Mouse (Mus musculus) thymus, postnatal 25 days (tissue): ENCODE measurements around the gene Plk1.

Experiments used
- DNase-seq: peaks from one replicate; pipeline ENCODE4 v3.0.0; 2022

Gene Plk1

DNA sequence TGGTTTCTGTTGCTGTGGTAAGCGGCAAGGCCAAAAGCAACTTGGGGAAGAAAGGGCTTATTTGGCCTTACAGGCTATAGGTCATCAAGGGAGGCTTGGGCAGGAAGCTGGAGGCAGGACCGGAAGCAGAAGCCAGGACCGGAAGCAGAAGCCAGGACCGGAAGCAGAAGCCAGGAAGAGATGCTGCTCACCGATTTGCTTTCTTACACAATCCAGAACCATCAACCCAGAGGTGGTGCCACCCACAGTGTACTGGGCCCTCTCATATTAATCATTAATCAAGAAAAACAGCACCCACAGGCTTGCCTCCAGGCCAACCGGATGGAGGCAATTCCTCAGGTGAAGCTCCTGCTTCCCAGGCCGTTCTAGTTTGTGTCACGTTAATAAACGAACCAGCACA is 37.5 kb downstream of the Plk1 start:
- no peak for DNase-seq

DNA sequence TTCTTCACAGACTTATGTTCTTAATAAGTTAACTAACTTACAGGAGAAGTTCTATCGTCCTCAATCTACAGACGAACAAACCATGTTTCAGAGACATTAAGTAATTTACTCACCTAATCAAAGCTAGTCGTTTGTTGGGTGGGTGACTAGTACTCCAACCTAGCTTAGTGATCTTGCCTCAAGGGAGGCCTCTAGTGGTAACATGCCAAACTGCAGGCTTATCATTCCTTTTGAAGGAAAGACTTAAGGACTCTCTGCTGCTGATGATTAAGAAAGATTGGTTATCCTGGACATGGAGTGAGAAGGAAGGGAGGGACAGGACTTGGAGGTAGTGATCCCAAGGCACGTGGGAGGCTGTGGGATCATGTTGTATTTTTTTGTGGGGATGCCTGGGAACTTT is 38.1 kb downstream of the Plk1 start:
- DNase-seq, result peak; percentile 58

DNA sequence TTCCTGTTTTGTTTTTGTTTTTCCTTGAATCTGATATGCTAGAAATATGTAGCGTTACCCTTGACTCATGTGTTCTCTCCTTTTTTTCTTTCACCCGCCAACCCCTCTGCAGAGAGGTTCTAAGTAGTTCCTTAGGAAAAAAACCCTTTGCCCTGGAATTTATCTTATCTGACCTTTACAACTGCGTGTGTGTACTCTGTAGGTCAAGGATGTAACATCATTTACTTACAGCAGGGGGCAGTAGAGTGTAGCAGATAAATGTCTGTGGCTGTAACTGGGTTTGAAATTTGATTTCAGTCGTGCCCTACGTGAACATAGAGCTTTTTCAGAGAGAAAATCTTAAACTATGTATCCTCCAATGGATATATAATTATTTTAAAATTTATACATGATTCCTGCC is 40.1 kb downstream of the Plk1 start:
- DNase-seq, result peak; percentile 10

DNA sequence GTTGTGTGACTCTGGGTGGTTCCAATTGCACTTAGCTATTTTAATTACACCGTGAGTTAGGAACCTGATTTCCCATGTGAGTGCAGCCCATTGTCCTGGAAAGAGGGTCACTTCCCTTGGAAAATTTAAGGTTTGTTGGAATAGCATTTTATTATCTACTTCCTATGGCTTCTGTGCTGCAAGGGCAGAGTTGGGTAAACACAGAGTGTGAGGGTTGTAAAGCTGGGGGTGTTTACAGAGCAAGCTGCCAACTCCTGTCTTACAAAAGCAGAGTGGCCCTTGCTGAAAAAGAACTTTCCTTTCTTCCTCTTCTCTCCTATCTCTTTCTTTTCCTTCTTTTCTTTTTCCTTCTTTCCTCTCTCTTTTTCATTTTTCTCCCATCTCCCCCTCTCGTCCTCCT is 44.7 kb downstream of the Plk1 start:
- DNase-seq, result no peak

DNA sequence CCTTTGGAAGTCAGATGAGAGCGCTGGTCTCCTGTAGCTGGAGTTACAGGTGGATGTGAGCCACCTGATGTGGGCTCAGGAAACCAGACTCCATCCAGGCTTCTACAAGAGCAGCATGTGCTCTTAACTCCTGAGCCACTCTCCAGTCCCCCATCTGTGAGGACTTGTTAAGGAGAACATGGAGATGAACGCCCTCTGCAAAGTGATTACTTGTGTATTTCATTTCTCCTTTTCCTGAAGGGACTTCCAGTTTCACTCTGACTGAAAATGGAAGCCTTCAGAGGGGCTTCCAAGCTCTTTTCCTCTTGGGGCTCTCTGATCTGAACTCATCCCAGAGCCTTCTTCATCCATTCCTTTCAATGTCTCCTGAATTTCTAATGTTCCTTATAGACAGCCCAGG is 46.9 kb downstream of the Plk1 start:
- no peak for DNase-seq

DNA sequence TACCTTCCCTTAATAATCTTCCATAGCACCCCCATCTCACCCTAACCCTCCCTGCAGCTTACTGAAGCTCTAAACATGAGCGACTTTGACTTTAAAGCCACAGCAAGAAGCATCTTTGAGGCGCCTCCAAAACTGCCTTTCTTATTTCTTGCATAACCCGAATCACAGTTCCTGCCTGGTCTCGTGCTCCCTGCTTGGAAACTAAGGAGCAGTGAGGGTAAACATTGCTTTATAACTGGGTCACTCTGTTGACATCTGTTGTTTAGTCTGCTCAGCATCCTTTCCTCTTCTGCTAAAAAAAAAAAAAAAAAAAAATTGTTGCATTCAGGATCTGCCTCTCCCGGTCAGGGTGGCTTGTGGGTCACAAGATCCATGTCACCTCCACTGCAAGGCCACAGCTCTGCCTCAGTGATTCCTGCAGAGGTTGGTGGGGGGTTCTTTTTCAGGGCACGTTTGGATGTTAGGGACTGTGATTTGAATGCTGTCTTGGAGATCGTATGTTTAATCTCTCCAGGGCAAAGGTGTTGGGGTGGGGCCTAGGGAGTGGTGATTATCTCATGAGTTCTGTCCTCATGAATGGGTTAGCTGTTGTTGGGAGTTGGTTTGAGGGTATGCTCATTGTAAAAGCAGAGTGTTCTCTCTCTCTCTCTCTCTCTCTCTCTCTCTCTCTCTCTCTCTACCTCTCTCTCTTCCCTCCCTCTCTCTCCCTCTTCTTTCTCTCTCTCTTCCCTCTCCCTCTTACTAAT is 49.2 kb downstream of the Plk1 start:
- no peak for DNase-seq

DNA sequence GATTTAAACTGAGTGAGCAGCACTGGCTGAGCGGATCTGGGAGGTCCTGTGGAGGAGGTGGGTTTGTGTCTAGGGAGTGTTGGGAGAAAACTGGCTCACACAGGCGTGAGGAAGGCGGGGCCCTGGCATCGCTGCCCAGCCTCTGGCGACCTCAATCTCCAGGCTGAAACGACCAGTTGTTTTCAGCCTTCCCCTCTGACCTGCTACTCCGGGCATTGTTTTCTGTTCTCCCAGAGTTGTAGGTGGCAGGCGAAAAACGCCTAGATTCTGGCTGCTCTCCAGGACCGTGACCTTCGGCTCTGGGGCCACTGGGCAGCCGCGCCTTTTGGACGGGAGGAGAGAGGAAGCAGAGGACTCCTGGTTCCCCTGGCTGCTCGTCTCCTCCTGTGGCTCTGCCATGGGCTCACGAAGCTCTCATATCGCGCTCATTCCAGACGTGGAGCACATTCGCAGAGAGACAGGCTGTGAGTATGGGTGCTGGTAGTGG is 60.1 kb downstream of the Plk1 start, which contains the start of gene Chp2:
Gene Chp2, plus strand, starts transcription at position 182 of the 487 bp plus-strand sequence.
- DNase-seq, result no peak
